Mouse (Mus musculus) ES-Bruce4 (cell line): ENCODE measurements around the gene Cacna1e. TPM values are rescaled to one million over a fixed set of nuclear protein-coding genes. Genes with fewer than 3 reads are reported as not detected.

Experiments
- H3K27ac ChIP-seq: 2 replicates; pipeline ENCODE4 v1.5.1; 2012; ENCODE audit warnings: low read length, inconsistent platforms; ENCODE audit not compliant: insufficient read depth
- H3K27me3 ChIP-seq: 2 replicates; pipeline ENCODE4 v1.6.1; 2012; ENCODE audit warnings: mild to moderate bottlenecking, low read length, inconsistent platforms; ENCODE audit not compliant: control insufficient read depth, poor library complexity, insufficient read depth, severe bottlenecking
- H3K36me3 ChIP-seq: 2 replicates; pipeline ENCODE4 v1.6.1; 2012; ENCODE audit warnings: inconsistent platforms, mild to moderate bottlenecking, low read length, moderate library complexity; ENCODE audit not compliant: control insufficient read depth, poor library complexity, insufficient read depth, severe bottlenecking
- H3K4me1 ChIP-seq: one replicate; pipeline ENCODE4 v1.8.1; 2011; ENCODE audit warnings: low read length; ENCODE audit not compliant: control insufficient read depth, insufficient read depth
- H3K4me3 ChIP-seq: 2 replicates; pipeline ENCODE4 v1.5.1; 2011; ENCODE audit warnings: low read depth, mild to moderate bottlenecking, low read length
- H3K9ac ChIP-seq: 2 replicates; pipeline ENCODE4 v1.6.1; 2012; ENCODE audit warnings: low read depth, mild to moderate bottlenecking, inconsistent platforms; ENCODE audit not compliant: poor library complexity, severe bottlenecking
- H3K9me3 ChIP-seq: replicated peaks from 2 replicates; pipeline ENCODE4 v1.6.1; 2012; ENCODE audit warnings: mild to moderate bottlenecking, low read length, inconsistent platforms; ENCODE audit not compliant: control insufficient read depth, poor library complexity, insufficient read depth, severe bottlenecking
- CTCF ChIP-seq: IDR thresholded peaks from one replicate; pipeline ENCODE4 v1.8.1; 2011; ENCODE audit warnings: low read depth, low read length
- EP300 ChIP-seq: IDR thresholded peaks from 2 replicates; pipeline ENCODE4 v1.6.1; 2011; ENCODE audit warnings: low read depth, low read length; ENCODE audit not compliant: insufficient read depth
- POLR2A ChIP-seq: IDR thresholded peaks from one replicate; pipeline ENCODE4 v1.8.1; 2011; ENCODE audit warnings: low read length; ENCODE audit not compliant: insufficient read depth
- polyA plus RNA-seq: library from polyadenylated mRNA; stranded (reverse); fragments of >200 nt; gene quantifications from 2 replicates; pipeline ENCODE4 v1.2.4, GENCODE M21; 2011; ENCODE audit warnings: low read depth; ENCODE audit not compliant: missing spikeins, insufficient read depth, insufficient read length

Cacna1e gene
- polyA plus RNA-seq, 1 experiment: 0.10 TPM

- TF ChIP-seq POLR2A (no peak), CTCF (no peak), EP300 (no peak)
- no peak overlapping the region for H3K9ac ChIP-seq
- no peak overlapping the region for H3K4me3 ChIP-seq
- no peaks in the 10 kb centered on the region for H3K36me3 ChIP-seq
- no peak overlapping the region for H3K27ac ChIP-seq
- H3K9me3 ChIP-seq: no peaks in the 10 kb centered on the region
- H3K27me3 ChIP-seq: no peaks in the 10 kb centered on the region
- no peaks in the 10 kb centered on the region for H3K4me1 ChIP-seq
Measured at GRCm38 (mm10) chr1:154686861-154687260, 197.4 kb downstream of the Cacna1e start.

GRCm38 (mm10) chr1:154683477-154684106, 200.7 kb downstream of the Cacna1e start:
- no peaks in the 10 kb centered on the region for H3K27me3 ChIP-seq
- no peak overlapping the region for H3K27ac ChIP-seq
- TF ChIP-seq POLR2A (no peak), EP300 (no peak), CTCF (no peak)
- no peaks in the 10 kb centered on the region for H3K36me3 ChIP-seq
- no peak overlapping the region for H3K9ac ChIP-seq
- H3K4me3 ChIP-seq: no peak overlapping the region
- no peaks in the 10 kb centered on the region for H3K9me3 ChIP-seq
- H3K4me1 ChIP-seq: no peaks in the 10 kb centered on the region

DNA sequence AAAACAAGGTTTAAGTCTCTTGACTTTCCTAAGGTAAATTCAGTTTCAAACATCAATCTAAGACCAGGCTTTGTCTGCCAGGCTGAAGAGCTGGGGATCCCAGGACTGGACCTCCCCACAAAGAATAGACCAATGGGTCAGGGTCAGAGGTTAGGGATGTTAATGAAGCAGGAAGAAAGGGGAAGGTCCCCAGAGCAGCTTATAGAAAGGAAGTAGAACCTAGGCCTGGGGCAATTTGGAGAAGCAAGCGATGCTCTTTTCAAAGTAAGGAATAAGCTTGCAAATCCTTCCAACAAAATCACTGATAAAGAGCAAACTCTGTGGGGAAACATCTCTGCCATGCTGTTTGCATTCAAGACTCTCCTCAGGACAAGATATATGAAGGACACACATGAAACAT, 205.3 kb downstream of the Cacna1e start:
- Histone ChIP-seq H3K4me1 (no peaks in the 10 kb centered on the region), H3K36me3 (no peaks in the 10 kb centered on the region), H3K27ac (no peak overlapping the region), H3K27me3 (no peaks in the 10 kb centered on the region), H3K9me3 (no peaks in the 10 kb centered on the region), H3K4me3 (no peak overlapping the region), H3K9ac (no peak overlapping the region)
- TF ChIP-seq EP300: no peak
- no peak for TF ChIP-seq CTCF
- TF ChIP-seq POLR2A: no peak

DNA sequence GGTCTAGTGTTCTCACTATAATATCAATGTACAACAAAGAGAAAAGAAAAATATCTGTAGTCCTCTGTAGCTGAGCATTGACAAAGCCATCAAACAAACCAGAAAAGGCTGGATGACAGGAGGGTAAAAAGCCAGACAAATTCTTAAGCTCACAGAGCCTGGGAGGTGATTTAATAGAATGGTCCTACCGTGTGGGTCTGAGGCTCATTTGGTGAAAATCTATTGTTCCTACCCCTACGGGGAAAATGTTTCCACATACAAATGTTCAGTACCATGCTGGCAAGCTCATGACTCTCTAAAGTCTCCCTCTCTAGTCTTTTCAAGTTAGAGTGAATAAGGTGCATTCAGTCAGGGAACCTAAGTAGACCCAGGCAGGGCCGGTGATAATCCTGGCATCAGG, 206.2 kb downstream of the Cacna1e start:
- Histone ChIP-seq H3K27me3 (no peaks in the 10 kb centered on the region), H3K4me3 (no peak overlapping the region), H3K4me1 (no peaks in the 10 kb centered on the region), H3K9ac (no peak overlapping the region), H3K36me3 (no peaks in the 10 kb centered on the region), H3K9me3 (no peaks in the 10 kb centered on the region), H3K27ac (no peak overlapping the region)
- TF ChIP-seq POLR2A (no peak), EP300 (no peak), CTCF (no peak)

DNA sequence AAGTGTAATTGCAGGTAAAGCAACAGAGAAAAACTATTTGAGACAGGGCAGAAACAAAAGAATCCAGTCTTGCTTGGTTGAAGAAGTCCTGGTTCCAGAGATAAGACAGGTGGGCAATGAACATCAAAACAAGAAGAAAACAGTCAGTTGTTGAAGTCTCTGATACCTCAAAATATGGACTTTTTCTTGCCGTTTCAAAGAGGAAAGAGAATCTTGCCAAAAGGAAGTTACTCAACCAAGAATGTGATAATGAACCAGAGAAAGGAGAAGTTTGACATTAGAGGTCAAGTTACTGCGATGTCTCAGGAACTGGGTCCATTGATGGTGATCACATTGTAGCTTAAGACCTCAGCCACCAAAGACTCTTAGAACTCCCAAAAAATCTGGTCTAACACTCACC, 206.6 kb downstream of the Cacna1e start:
- H3K36me3 ChIP-seq: no peaks in the 10 kb centered on the region
- TF ChIP-seq POLR2A: no peak
- TF ChIP-seq EP300: no peak
- no peak for TF ChIP-seq CTCF
- H3K27ac ChIP-seq: no peak overlapping the region
- H3K4me3 ChIP-seq: no peak overlapping the region
- no peak overlapping the region for H3K9ac ChIP-seq
- H3K27me3 ChIP-seq: no peaks in the 10 kb centered on the region
- no peaks in the 10 kb centered on the region for H3K4me1 ChIP-seq
- H3K9me3 ChIP-seq: no peaks in the 10 kb centered on the region

DNA sequence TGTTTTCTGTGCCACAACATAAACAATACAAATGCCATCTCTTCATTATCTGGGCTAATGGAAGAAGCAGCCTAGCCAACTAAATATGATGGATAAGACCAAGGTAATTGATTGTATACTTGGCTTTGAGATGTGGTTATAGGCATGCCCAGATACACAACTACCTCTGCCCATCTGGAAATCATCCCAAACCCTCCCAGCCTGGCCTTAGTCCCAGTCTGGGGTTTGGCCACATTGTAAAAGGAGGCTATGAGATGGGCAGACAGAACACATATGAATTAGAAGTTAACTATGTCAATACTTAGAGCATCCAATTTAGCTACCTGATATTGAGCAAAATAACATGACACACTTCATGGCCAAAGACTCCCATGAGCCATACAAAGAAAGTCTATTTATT, 220.6 kb downstream of the Cacna1e start:
- Histone ChIP-seq H3K9me3 (no peaks in the 10 kb centered on the region), H3K27me3 (no peaks in the 10 kb centered on the region; the same call in 1 of the 2 replicates), H3K4me3 (no peak overlapping the region), H3K27ac (no peak overlapping the region), H3K4me1 (no peaks in the 10 kb centered on the region), H3K36me3 (no peaks in the 10 kb centered on the region), H3K9ac (no peak overlapping the region)
- no peak for TF ChIP-seq CTCF
- TF ChIP-seq POLR2A: no peak
- TF ChIP-seq EP300: no peak

GRCm38 (mm10) chr1:154661977-154662376, 222.3 kb downstream of the Cacna1e start:
- Histone ChIP-seq H3K36me3 (no peaks in the 10 kb centered on the region), H3K9me3 (no peaks in the 10 kb centered on the region), H3K27ac (no peak overlapping the region), H3K4me3 (no peak overlapping the region), H3K27me3 (no peaks in the 10 kb centered on the region), H3K9ac (no peak overlapping the region), H3K4me1 (no peaks in the 10 kb centered on the region)
- TF ChIP-seq EP300: no peak
- no peak for TF ChIP-seq CTCF
- no peak for TF ChIP-seq POLR2A
